Mouse (Mus musculus): ENCODE results near the gene Dpp6. TPM values are rescaled to one million over a fixed set of nuclear protein-coding genes. Genes with fewer than 3 reads are reported as not detected.

Dpp6 gene
- polyA plus RNA-seq, 2 experiments = 2.4 to 5.0 TPM

- no peak for ATAC-seq (ENCODE audit: low FRiP score, low read depth)
- Histone ChIP-seq H3K4me2 (replicated peaks; ENCODE audit: low read depth, low read length, severe bottlenecking) (no peak overlapping the region), H3K27ac (replicated peaks; ENCODE audit: low read depth, low read length) (no peak overlapping the region), H3K4me3 (replicated peaks; ENCODE audit: low read length) (no peak overlapping the region), H3K27me3 (ENCODE audit: control insufficient read depth, insufficient read depth, low read length) (no peaks in the 10 kb centered on the region), H3K9me3 (ENCODE audit: control insufficient read depth, low read length) (no peaks in the 10 kb centered on the region), H3K4me1 (ENCODE audit: control insufficient read depth, insufficient read depth, low read length) (no peaks in the 10 kb centered on the region), H3K36me3 (ENCODE audit: control insufficient read depth, insufficient read depth, low read length) (no peaks in the 10 kb centered on the region), H3K9ac (ENCODE audit: low read depth, low read length, severe bottlenecking) (no peak overlapping the region)
- DNase-seq (ENCODE audit: low spot score) = no peak
- TF ChIP-seq POLR2A (IDR thresholded peaks at IDR 0.05; ENCODE audit: borderline replicate concordance, extremely low read depth, insufficient read depth, insufficient read length) = no peak
- 77% methylated on average over 5 of the region's 5 CpGs for WGBS
These were observed 374.4 kb downstream of the Dpp6 start for GRCm38 (mm10) chr5:27191242-27191969.

- H3K27me3 ChIP-seq (ENCODE audit: control insufficient read depth, insufficient read depth, low read length) = no peaks in the 10 kb centered on the region
- no peak overlapping the region for H3K9ac ChIP-seq (ENCODE audit: low read depth, low read length, severe bottlenecking)
- H3K27ac ChIP-seq (replicated peaks; ENCODE audit: low read depth, low read length) = no peak overlapping the region
- H3K4me1 ChIP-seq (ENCODE audit: control insufficient read depth, insufficient read depth, low read length) = no peaks in the 10 kb centered on the region
- no peak overlapping the region for H3K4me3 ChIP-seq (replicated peaks; ENCODE audit: low read length)
- H3K4me2 ChIP-seq (replicated peaks; ENCODE audit: low read depth, low read length, severe bottlenecking) = no peak overlapping the region
- no peaks in the 10 kb centered on the region for H3K9me3 ChIP-seq (ENCODE audit: control insufficient read depth, low read length)
- WGBS = 84% methylated on average over 3 of the region's 3 CpGs
- H3K36me3 ChIP-seq (ENCODE audit: control insufficient read depth, insufficient read depth, low read length) = no peaks in the 10 kb centered on the region
- no peak for ATAC-seq (ENCODE audit: low FRiP score, low read depth)
- no peak for DNase-seq (ENCODE audit: low spot score)
- no peak for TF ChIP-seq POLR2A (IDR thresholded peaks at IDR 0.05; ENCODE audit: borderline replicate concordance, extremely low read depth, insufficient read depth, insufficient read length)
These were observed 377.2 kb downstream of the Dpp6 start for GRCm38 (mm10) chr5:27194157-27194556.

- ATAC-seq (ENCODE audit: low FRiP score, low read depth) (no peak), DNase-seq (ENCODE audit: low spot score) (no peak)
- H3K27me3 ChIP-seq (ENCODE audit: control insufficient read depth, insufficient read depth, low read length) = no peaks in the 10 kb centered on the region
- H3K4me2 ChIP-seq (replicated peaks; ENCODE audit: low read depth, low read length, severe bottlenecking) = no peak overlapping the region
- no peaks in the 10 kb centered on the region for H3K4me1 ChIP-seq (ENCODE audit: control insufficient read depth, insufficient read depth, low read length)
- H3K4me3 ChIP-seq (replicated peaks; ENCODE audit: low read length) = no peak overlapping the region
- H3K9ac ChIP-seq (ENCODE audit: low read depth, low read length, severe bottlenecking) = no peak overlapping the region
- no peaks in the 10 kb centered on the region for H3K36me3 ChIP-seq (ENCODE audit: control insufficient read depth, insufficient read depth, low read length)
- 55% methylated on average over 1 of the region's 1 CpGs for WGBS
- TF ChIP-seq POLR2A (IDR thresholded peaks at IDR 0.05; ENCODE audit: borderline replicate concordance, extremely low read depth, insufficient read depth, insufficient read length) = no peak
- no peaks in the 10 kb centered on the region for H3K9me3 ChIP-seq (ENCODE audit: control insufficient read depth, low read length)
- no peak overlapping the region for H3K27ac ChIP-seq (replicated peaks; ENCODE audit: low read depth, low read length)
These were observed 378.0 kb downstream of the Dpp6 start for GRCm38 (mm10) chr5:27194975-27195374.

GRCm38 (mm10) chr5:27200581-27201341 is 383.8 kb downstream of the Dpp6 start:
- no peak for DNase-seq (ENCODE audit: low spot score)
- no peak for TF ChIP-seq POLR2A (IDR thresholded peaks at IDR 0.05; ENCODE audit: borderline replicate concordance, extremely low read depth, insufficient read depth, insufficient read length)
- H3K9ac ChIP-seq (ENCODE audit: low read depth, low read length, severe bottlenecking) = no peak overlapping the region
- H3K9me3 ChIP-seq (ENCODE audit: control insufficient read depth, low read length) = no peaks in the 10 kb centered on the region
- H3K4me1 ChIP-seq (ENCODE audit: control insufficient read depth, insufficient read depth, low read length) = no peaks in the 10 kb centered on the region
- H3K4me2 ChIP-seq (replicated peaks; ENCODE audit: low read depth, low read length, severe bottlenecking) = no peak overlapping the region
- H3K27me3 ChIP-seq (ENCODE audit: control insufficient read depth, insufficient read depth, low read length) = no peaks in the 10 kb centered on the region
- 44% methylated on average over 2 of the region's 2 CpGs for WGBS
- H3K36me3 ChIP-seq (ENCODE audit: control insufficient read depth, insufficient read depth, low read length) = no peaks in the 10 kb centered on the region
- ATAC-seq (ENCODE audit: low FRiP score, low read depth) = no peak
- no peak overlapping the region for H3K4me3 ChIP-seq (replicated peaks; ENCODE audit: low read length)
- no peak overlapping the region for H3K27ac ChIP-seq (replicated peaks; ENCODE audit: low read depth, low read length)

- Histone ChIP-seq H3K27me3 (ENCODE audit: control insufficient read depth, insufficient read depth, low read length) (no peaks in the 10 kb centered on the region), H3K4me2 (replicated peaks; ENCODE audit: low read depth, low read length, severe bottlenecking) (no peak overlapping the region), H3K27ac (replicated peaks; ENCODE audit: low read depth, low read length) (no peak overlapping the region), H3K9me3 (ENCODE audit: control insufficient read depth, low read length) (no peaks in the 10 kb centered on the region), H3K36me3 (ENCODE audit: control insufficient read depth, insufficient read depth, low read length) (no peaks in the 10 kb centered on the region), H3K4me3 (replicated peaks; ENCODE audit: low read length) (no peak overlapping the region), H3K9ac (ENCODE audit: low read depth, low read length, severe bottlenecking) (no peak overlapping the region), H3K4me1 (ENCODE audit: control insufficient read depth, insufficient read depth, low read length) (no peaks in the 10 kb centered on the region)
- no peak for TF ChIP-seq POLR2A (IDR thresholded peaks at IDR 0.05; ENCODE audit: borderline replicate concordance, extremely low read depth, insufficient read depth, insufficient read length)
- no peak for DNase-seq (ENCODE audit: low spot score)
- no peak for ATAC-seq (ENCODE audit: low FRiP score, low read depth)
These were observed 386.1 kb downstream of the Dpp6 start for GRCm38 (mm10) chr5:27203131-27203530.

All from limb, embryonic 14.5 days (tissue).